Mouse (Mus musculus): ENCODE results near the gene Mink1.

Gene Mink1

GRCm38 (mm10) chr11:70594253-70594989 is 31.7 kb downstream of the Mink1 start:
- DNase-seq (ENCODE audit: low spot score) = no peak

GRCm38 (mm10) chr11:70595638-70596037 is 33.0 kb downstream of the Mink1 start:
- DNase-seq (ENCODE audit: low spot score) = no peak

DNA sequence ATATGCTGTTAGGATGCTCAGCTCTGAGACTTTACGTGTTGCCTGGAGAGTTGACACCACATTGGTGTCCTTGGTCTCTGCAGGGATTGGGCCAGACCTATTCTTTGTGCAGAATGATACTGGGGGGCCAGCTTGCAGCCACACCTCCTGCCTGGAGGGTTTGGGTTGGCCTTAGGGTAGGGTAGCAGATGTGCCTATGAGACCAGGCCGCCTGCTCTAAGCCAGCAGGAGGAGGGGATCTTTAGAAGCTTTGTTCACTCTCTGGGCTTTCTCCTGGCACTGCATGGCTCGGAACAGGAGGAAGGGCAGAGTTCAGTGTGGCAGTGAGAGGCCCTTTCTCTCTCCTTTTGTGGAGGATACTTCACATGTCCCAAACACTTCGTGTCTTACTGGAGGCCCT is 33.4 kb downstream of the Mink1 start:
- no peak for DNase-seq (ENCODE audit: low spot score)

- no peak for DNase-seq (ENCODE audit: low spot score)
Measured at GRCm38 (mm10) chr11:70597301-70597700, 34.6 kb downstream of the Mink1 start.

- DNase-seq (ENCODE audit: low spot score) = no peak
Measured at GRCm38 (mm10) chr11:70598451-70598953, 35.8 kb downstream of the Mink1 start.

DNA sequence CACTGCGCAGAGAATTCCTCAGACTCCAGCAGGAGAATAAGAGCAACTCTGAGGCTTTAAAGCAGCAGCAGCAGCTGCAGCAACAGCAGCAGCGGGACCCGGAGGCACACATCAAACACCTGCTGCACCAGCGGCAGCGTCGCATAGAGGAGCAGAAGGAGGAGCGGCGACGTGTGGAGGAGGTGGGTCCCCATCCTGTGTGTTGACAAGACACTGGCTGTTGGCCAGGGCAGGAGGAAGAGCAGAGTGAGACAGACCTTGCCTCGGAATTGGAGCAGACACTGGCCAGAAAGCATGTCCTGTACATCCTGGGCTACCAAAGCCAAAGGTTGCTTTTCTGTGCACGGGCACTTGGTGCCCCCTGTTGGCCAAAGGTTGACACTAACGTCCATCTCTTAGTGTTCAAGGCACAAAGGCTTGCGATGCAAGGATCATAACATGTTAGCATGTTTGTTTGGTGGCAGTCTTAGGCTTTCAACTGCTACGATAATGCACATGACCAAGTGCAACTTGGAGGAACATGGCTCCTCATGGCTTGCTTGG is 42.4 kb downstream of the Mink1 start:
- DNase-seq (ENCODE audit: low spot score) = peak; percentile 40

DNA sequence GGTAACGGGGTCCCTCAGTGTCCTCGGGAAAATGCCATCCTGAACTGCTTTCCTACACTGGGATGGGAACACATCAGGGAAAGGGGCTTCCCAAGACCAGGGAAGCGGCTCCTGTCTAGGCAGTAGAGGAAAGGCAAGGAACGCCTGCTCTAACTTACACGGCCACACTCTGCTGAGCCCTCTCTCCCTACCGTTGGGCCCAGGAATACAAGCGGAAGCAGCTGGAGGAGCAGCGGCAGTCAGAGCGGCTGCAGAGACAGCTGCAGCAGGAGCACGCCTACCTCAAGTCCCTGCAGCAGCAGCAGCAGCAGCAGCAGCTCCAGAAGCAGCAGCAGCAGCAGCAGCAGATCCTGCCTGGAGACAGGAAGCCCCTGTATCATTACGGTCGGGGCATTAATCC is 44.0 kb downstream of the Mink1 start:
- no peak for DNase-seq (ENCODE audit: low spot score)

GRCm38 (mm10) chr11:70607611-70608010 is 44.9 kb downstream of the Mink1 start:
- no peak for DNase-seq (ENCODE audit: low spot score)

- peak; percentile 65 for DNase-seq (ENCODE audit: low spot score)
Measured at GRCm38 (mm10) chr11:70608381-70609066, 45.8 kb downstream of the Mink1 start.

GRCm38 (mm10) chr11:70610752-70611151 is 48.1 kb downstream of the Mink1 start:
- no peak for DNase-seq (ENCODE audit: low spot score)

GRCm38 (mm10) chr11:70612505-70612904 is 49.8 kb downstream of the Mink1 start:
- DNase-seq (ENCODE audit: low spot score) = no peak

GRCm38 (mm10) chr11:70615074-70615473 is 52.4 kb downstream of the Mink1 start:
- peak; percentile 50 for DNase-seq (ENCODE audit: low spot score)

- DNase-seq (ENCODE audit: low spot score) = no peak
Measured at GRCm38 (mm10) chr11:70615516-70616093, 52.9 kb downstream of the Mink1 start, which contains the start of gene 4930544D05Rik. TSS of gene 4930544D05Rik (plus strand) at chr11:70615848.

- DNase-seq (ENCODE audit: low spot score) = no peak
Measured at GRCm38 (mm10) chr11:70619101-70619500, 56.4 kb downstream of the Mink1 start, which contains the start of gene Chrne. TSS of gene Chrne (minus strand) at chr11:70619216.

GRCm38 (mm10) chr11:70621972-70622814 is 59.5 kb downstream of the Mink1 start:
- DNase-seq (ENCODE audit: low spot score) = no peak

GRCm38 (mm10) chr11:70623053-70623742 is 60.5 kb downstream of the Mink1 start:
- no peak for DNase-seq (ENCODE audit: low spot score)

GRCm38 (mm10) chr11:70625473-70625872 is 62.8 kb downstream of the Mink1 start:
- no peak for DNase-seq (ENCODE audit: low spot score)

GRCm38 (mm10) chr11:70626877-70627276 is 64.2 kb downstream of the Mink1 start:
- no peak for DNase-seq (ENCODE audit: low spot score)

DNA sequence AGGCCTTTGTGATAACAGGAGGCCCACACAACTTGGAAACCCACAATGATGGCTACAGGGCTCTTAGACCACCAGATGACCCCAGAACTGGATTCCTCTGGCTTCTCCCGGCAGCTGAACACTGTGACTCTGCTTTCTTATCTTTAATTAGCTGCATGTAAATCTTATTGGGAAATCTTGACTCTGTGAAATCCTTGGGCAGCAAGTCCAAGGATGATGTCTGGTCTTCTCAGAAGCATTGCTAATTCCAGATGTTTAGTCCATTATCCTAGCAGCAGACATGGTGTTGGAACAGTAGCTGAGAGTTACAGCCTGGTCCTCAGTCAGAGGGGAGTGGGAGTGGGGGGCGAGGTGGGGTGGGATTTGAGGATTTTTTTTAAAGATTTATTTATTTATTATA is 65.8 kb downstream of the Mink1 start:
- no peak for DNase-seq (ENCODE audit: low spot score)

DNA sequence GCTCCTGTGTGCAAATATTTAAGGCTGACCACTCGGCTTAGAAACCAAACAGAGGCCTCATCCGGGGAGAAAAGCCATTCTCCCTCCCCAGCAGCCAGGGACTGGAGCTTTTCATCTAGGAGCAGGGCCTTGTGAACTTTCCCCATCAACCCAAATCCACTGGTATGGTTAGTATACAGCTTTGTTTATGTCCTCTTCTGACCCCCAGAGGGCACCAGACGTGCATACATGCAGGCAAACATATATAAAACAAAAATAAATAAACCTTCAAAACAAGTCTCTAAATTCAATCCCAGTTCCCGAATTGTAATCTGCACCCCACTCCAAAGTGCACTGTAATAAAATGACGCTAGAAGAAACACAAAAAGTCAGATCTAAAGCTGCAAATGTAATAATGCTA is 66.9 kb downstream of the Mink1 start:
- DNase-seq (ENCODE audit: low spot score) = no peak

DNA sequence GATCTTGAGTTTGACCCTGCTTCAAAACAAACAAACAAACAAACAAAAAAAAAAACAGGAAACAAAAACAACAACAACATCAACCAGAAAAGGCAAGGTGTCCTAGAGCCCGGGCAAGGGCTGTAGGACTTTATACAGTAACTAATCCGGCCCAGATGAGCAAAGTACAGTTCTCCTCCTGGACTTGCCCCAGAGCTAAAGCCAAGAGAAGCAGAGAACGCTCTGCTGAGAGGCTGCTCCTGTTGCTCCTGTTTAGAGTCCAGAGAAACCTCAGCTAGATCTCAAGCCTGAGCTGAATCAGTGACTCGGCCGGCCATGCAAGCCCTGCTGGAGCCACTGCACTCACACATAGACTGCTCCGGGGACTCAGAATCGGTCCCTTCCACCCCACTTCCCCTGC is 67.4 kb downstream of the Mink1 start:
- no peak for DNase-seq (ENCODE audit: low spot score)

Data from testis, postnatal 14 days (tissue).